Mouse (Mus musculus): ENCODE results near the gene Abcg1. TPM values are rescaled to one million over a fixed set of nuclear protein-coding genes. Genes with fewer than 3 reads are reported as not detected.

The Abcg1 gene
- total RNA-seq, 4 experiments from 2014 or later: 3.7 to 6.9 (median 6.5) TPM

DNA sequence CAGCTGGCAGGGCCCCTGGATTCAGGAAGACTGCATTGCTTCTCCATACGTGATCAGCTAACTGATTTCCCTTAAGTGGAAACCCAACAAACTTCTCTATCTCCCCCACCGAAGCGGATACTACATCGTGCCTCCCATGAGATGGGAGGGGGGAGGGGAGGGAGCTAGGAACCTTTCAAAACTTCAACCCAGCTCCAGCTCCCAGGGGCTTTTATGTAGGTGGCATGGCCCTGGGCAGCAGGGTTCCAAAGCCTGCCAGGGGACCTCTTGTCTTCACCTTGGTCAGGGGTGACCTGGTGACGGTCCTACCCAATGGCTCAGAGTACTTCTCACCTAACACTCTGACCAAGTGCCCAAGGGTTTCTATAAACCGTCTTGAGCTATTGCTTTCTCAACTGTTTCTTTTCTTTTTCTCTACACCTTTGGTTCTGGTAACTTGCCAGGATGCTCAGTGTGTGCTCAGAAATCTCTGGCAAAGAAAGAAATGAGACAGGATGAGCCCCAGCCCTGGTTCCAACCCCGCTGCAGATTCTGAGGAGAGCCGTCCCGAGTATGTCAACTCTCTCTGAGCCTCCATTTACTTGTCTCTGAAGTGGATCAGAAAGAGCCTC lies 71.3 kb downstream of the Abcg1 start:
- no peak for DNase-seq (ENCODE audit: low spot score)

DNA sequence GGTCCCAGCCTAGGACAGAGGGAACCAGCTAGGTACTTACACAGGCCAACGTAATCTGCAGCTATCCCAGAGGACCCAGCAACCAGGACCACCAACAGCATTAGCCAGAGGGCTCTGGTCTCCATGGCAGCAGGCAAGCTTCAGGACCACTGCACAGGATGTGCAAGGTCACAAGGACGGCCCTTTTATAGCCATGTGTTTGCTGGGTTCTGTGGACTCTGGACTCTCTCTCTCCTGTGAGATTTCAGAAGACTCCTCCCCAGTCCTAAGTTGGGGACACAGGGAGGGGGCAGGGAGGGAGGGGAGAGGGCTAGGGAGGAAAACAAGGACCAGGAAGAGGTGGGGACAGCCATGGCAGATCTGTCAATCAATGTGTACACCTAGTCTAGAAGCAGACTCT lies 72.0 kb downstream of the Abcg1 start, which contains the start of gene Tff3:
Gene Tff3, minus strand, starts transcription at position 195 of the 400 bp plus-strand sequence.
- DNase-seq (ENCODE audit: low spot score): no peak

DNA sequence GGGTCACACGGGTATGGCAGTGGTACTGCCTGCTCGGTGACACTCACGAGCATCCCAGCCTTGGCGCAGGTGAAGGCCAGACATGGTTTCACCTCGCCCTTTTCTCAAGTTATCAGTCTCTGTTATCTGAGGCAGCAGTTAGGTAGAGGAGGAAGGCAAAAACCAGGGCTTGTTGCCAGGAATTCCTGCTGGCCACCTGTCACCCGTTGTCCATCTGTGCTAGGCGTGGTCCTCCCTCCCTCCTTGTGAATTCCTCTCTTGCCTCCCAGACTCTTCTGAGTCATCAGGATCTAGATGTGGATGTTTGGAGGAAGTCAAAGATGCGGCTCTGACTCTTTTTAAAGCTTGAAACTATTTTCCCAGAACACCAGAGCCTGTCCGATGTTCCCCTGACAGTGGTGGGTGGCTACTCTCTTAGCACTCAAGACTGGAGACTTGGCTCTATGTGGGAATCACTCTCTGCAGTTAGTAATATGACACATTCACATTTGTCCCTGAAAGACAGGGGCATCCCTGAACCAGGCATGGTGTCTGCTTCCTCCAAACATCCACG lies 73.9 kb downstream of the Abcg1 start:
- no peak for DNase-seq (ENCODE audit: low spot score)

DNA sequence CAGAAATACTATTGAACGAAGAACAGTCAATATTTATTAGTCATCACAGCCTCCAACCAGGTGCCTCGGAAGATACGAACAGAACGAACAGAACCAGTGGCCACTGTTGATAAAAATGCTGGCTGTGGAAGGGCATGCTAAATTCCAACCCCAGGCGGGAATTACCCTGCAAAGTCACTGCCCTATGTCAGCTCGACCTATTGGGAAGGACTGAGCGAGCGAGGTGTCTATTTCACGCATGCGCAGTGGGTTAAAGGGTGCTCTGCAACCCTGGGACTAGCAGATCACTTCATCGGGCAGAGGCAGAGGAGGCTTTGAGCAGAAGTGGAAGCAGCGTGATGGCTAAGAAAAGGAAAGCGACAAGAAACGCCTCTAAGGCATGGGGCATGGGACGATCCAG lies 76.3 kb downstream of the Abcg1 start:
- no peak for DNase-seq (ENCODE audit: low spot score)

DNA sequence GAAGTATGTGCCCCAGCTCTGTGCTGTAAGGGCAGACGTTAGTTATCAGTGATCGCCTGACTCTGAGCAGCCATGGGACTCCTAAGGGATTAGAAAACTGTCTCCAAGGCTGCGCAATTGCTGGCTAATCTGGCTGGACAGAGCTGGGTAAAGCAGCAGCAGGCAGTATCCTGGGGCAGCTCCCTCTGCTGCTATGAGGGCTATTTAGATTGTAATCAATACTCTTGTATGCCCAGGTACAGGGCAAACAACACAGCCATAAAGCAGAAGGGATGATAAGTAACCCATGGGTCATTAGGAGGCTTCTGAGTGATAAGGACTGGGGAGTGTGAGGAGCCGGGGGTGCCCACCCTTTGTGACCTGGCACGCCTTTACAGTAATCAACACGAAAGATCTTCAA lies 77.4 kb downstream of the Abcg1 start:
- DNase-seq (ENCODE audit: low spot score): no peak

DNA sequence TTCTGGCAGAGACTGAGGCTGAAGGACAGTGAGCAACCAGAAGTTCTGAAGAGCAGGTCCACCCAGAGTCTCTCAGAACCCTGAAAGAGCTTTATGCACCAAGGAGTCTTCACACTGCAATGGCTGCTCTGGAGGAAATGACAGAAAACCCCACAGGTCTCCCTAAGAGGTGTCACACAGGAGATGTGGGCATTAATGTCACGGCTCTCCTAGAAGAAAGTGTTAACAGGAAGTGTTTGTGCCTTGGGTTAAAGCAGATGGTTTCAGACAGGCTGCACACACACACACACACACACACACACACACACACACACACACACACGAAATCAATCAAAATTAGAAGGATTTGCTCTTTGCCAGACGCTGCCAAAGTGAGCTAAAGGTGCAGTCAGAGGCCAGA lies 78.8 kb downstream of the Abcg1 start:
- DNase-seq (ENCODE audit: low spot score): no peak

DNA sequence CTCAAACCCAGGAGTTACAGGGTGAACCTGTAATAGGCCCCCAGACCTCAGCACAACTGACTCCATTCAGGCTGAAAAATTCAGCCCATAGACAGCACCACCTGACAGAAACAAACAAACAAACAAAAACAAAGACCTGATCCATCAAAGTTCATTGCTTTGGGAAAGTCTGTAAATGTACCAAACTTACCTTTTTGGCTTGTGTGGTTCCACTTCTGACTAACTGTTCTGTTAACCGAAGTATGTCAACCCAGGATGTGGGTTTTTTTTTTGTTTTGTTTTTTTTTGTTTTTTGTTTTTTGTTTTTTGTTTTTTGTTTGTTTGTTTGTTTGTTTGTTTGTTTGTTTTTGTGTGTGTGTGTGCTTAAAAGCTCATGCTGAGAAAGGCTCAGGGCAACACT lies 79.3 kb downstream of the Abcg1 start:
- DNase-seq (ENCODE audit: low spot score): no peak

DNA sequence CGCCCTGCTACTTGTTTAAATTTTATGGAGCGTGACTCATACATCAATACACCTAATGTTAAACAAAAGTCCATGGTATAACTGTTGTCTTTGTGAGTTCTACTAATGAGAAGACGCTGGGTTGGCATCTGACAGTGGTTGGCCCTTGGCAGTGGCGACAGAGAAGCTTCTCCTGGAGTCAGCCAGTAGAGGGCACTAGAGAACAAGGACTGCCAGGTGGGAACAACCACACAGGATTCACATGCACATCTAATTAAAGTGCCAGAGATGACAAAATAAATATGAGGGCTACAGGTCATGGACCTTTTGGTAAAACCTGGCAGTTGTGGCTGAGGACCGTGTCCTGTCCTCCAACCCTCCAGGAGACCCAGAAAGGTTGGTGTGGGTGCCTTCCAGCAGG lies 80.9 kb downstream of the Abcg1 start:
- peak; percentile 58 for DNase-seq (ENCODE audit: low spot score)

DNA sequence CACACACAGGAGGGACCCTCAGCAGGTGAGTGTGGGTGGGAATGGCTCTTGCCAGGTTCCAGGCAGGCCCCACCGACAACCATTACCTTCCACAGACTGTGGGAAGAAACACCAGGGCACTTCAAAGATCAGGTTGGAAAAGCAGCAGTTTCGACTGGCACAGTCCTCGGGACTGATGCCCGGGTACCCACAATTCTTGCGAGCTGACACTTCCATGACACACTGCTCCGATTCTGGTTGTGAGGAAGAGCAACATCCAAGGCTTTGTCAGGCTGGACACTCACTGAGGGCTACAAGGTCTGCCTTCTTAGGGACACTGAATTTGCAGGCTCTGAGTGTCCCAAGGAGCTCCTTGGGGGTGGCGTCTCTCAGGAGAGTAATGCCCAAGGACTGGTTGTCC lies 84.6 kb downstream of the Abcg1 start:
- no peak for DNase-seq (ENCODE audit: low spot score)

DNA sequence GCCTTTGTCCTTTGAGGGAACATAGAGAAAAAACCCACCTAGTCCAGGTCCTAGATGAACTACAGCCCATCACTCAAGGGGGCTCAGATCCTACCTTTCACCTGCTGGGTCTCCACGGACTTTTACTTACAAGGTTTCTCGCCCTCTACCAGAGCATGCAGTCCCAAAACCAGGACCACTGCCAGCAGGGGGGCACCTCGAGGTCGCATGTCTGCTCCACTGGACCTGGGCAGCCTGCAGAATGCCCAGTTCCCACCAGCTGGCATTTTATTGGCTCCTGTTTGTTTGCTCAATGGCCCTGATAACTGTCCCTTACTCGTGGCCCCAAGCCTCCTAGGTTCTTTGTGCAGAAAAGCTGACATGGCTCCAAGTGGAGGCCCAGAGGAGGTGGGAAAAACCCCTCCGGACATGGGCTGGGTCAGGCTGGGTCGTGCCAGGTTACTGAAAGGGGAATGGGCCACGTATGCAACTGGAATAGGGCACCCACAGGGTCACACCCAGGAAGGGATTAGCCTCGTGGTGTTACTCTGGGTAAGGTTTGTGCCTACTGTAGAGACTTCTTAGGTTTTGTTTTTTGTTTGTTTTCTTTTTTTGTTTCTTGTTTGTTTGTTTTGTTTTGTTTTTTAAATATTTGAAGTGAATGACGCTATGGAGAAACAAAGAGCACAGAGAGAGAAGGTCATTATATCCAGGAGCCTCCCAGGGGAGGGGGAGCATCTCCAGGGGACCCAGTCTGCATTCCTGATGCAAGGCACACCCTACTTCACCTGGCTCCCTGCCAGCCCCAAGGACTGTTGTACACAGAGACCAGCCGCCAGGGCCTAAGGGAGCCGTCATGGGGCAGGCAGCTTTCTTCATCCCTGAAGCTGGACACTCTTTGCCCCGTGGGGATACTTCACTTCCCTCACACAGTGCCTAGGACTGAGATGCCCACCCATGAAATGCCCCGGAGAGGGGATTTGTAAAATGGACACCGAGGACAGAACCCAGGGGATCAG lies 86.9 kb downstream of the Abcg1 start, which contains the start of gene Tff2:
Gene Tff2, minus strand, starts transcription at position 243 of the 998 bp plus-strand sequence.
- DNase-seq (ENCODE audit: low spot score): no peak

DNA sequence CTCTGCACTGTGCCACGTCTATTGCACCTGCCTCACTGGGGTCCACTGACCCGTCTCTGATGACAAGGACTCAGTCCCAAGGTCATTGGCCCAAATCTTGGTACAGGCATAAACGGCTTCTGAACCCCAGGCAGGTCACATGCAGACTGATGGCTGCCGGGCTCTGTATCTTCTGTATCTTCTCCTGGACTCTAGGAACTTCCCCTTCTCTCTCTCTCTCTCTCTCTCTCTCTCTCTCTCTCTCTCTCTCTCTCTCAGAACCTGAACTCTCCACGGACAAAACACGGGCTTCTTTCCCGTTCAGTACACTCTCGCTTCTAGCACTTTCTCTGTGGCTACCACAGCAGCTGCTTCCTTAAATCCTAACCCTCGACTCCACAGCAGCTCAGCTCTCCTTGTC lies 88.5 kb downstream of the Abcg1 start:
- no peak for DNase-seq (ENCODE audit: low spot score)

DNA sequence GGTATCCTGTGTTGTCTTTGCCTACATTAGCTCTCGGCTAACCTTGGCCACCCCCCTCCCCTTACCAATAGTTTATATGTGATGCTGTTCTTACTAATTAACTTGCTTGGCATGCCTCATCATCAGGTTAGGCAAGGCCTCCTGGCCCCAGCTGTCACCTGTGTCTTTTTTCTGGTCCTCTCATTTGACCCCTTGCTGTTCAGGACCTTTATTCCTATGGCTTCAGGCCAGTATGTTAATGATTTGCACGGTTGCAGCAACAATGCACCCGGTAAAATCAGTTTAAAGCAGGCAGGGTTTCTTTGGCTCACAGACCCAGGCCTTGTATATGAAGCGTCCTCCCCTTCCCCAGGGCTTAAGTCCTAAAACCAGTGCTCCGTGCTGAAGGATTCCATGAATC lies 95.0 kb downstream of the Abcg1 start:
- DNase-seq (ENCODE audit: low spot score): no peak

DNA sequence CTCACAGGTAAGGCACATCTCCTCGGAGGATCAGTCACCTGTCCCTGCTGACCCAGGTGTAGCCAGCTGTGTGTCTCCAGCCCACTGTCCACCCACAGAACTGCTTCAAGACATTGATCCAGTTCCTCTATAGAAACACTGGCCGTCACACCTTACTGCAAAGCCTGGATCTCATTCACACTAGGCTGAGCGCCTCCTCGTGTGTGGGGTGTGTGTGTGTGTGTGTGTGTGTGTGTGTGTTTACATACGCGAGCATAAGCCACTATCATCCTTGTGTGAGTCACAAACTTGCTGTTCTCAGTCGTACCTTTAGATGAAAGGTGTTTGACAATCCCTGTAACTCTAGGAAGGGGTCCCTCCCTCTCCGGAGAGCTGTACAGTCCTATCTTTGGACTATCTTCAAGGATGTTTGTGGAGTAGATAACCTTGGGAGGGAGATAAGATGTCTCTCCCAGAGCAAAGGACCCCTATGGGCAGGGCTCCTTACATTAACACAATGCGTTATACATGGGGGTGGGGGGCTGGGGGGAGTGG lies 95.6 kb downstream of the Abcg1 start:
- DNase-seq (ENCODE audit: low spot score): no peak

DNA sequence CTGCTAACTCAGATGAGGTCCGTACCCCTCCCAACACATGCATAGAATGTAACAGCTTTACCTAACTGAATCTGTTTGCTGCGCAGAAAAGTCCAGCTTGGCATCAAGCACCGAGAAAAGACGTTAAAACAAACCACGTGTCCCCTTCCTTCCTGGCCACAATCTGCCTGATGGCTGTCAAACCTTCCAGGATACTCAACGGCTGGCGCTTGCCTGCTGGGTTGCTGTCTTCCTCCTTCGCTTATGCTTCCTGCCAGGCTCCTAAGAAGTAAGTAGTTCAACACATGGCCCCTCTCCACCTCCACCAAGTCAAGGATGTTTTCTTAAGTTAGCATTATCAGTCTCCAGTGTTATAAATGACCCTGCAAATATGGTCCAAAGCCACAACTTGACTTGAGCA lies 96.3 kb downstream of the Abcg1 start:
- no peak for DNase-seq (ENCODE audit: low spot score)

DNA sequence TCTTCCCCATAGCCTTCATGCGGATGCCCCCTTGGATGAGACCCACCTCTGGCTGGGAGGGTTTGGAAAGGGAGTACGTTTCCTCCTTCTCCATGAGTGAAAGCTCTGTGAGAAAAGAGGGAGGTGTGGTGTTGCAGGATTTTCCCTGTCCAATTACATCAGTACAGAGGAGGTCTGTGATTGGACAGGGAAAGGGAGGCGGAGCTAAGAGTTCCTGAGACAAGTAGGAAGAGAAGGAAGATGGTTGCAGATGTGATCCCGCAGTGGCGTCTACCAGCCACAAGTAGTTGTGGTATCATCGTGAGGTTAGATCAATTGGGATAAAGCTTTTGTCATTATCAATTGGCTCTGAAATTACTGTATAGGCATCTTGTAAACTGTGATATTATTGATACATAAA lies 100.4 kb downstream of the Abcg1 start:
- DNase-seq (ENCODE audit: low spot score): no peak

DNA sequence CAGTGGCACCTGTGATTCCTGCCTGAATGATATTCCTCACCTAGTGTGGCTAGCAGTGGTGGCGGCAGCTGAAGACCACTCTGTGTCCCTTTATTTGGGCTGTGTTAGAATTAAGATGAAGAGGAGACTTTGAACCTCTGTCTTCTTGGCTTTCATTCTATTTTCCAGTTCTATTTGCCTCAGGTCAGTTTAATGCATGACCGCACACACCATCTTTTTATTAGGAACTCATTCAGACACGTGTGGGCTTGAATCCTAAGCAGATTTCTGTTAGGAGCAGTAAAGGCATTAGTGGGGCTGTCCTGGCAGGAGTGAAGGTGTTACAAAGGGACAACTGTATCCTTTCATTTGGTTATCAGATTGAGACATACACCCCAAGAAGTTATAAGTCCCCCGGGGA lies 102.8 kb downstream of the Abcg1 start:
- no peak for DNase-seq (ENCODE audit: low spot score)

DNA sequence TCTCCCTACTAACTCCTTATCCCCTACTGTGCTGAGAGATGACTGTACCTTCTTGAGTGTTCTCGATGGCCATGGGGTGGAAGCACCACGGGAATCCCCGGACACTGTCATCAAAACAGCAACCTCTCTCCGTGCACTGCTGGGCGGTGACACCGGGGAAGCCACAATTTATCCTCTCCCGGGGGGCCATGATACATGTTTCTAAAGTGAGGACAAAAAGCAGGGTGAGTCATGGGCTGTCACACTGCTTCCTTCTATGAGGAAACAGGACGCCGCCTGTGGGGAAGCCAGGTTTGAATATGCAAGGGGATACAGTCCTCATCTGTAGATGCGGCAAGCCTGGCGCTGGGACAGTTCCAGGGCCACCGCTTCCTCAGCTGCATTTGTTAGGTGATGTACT lies 105.1 kb downstream of the Abcg1 start:
- DNase-seq (ENCODE audit: low spot score): no peak

DNA sequence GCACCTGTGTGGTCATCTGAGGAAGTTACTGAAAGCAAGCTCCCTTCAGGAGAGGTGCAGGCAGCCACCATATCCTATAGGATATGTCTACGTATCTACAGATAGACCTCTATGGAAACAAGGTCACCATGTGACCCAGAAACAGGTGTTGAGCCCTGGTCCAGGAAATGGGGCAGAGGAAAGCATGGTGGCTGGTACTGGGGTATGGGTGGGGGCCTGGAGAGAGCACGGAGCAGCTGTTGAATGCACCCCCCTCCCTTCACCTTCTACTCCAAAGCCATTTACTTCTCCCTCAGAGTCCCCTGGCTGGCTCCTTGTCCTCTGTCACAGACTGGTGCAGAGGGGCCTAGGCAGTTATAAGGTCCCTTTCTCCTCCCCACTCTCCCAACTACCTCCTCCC lies 106.3 kb downstream of the Abcg1 start:
- no peak for DNase-seq (ENCODE audit: low spot score)

DNA sequence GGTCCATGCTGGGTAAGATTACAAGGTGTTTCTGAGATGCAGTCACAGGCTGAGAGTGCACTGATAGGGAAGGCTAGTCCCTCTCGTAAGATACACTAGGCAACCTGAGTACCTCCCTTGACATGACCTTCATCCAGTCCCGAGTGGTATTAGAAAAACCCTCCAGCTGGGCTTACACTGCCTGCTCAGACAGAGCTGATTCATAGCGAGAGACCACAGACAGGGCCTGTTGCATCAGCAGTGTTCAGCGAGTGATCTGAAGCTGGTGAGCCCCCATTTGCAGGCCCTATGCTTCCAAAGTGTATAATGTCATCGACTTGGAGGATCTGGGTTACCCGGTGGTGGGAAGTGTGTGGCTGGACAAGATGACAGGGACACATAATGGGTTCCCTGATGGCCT lies 107.7 kb downstream of the Abcg1 start, which contains the start of gene Tff1:
Gene Tff1, minus strand, starts transcription at position 151 of the 400 bp plus-strand sequence.
- no peak for DNase-seq (ENCODE audit: low spot score)

All from heart, adult 8-10 months (tissue).